Mouse (Mus musculus): Measurements from ENCODE around the gene Nfatc4.

DNA sequence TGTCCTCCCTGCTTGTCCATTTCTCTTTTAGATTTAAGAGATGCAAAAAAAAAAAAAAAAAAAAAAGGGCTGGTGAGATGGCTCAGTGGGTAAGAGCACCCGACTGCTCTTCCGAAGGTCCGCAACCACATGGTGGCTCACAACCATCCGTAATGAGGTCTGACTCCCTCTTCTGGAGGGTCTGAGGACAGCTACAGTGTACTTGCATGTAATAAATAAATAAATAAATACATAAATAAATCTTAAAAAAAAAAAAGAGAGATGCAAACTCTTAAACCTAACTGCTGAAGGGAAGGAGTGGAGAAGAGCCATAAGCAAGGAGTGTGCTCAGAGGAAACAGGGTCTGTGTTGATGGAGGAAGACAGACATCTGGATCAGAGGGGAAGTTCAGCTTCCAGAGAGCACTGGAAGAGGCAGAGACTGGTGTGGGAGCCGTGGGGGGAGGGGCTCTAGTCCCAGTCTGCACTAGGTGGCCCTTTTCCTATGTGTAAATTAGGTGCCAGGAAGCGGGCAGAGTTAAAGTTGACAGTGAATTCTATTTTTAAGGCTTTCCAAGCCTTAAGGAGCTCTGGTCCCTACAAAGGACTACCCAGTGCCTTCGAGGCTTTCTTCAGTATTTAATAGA lies 55.5 kb downstream of the Nfatc4 start:
- TF ChIP-seq CTCF (conservative IDR thresholded peaks at IDR 0.05; ENCODE audit: insufficient read depth, insufficient read length, low read depth, low read length) = no peak
- TF ChIP-seq POLR2A (IDR thresholded peaks at IDR 0.05; ENCODE audit: low read depth, low read length) = no peak

All from kidney, adult 2 months (tissue).